Mouse (Mus musculus) lung, adult 2 months (tissue): ENCODE measurements around the gene Ogg1. TPM values are rescaled to one million over a fixed set of nuclear protein-coding genes. Genes with fewer than 3 reads are reported as not detected.

Experiments used
- DNase-seq: peaks from one replicate; pipeline ENCODE4 v3.0.0; 2022
- H3K4me1 ChIP-seq: fragments of 200-500 bp; 2 replicates; pipeline ENCODE4 v1.6.1; 2011; ENCODE audit warnings: low read length; ENCODE audit not compliant: control insufficient read depth, insufficient read depth
- H3K4me3 ChIP-seq: fragments of 200-500 bp; replicated peaks from 2 replicates; pipeline ENCODE3; 2011; ENCODE audit warnings: low read depth, mild to moderate bottlenecking, control low read depth, low read length; ENCODE audit errors: extremely low read depth
- CTCF ChIP-seq: fragments of 200-500 bp; IDR thresholded peaks from 2 replicates; pipeline ENCODE4 v1.5.1; 2011; ENCODE audit warnings: mild to moderate bottlenecking, low read length, control low read depth; ENCODE audit not compliant: insufficient read depth
- POLR2A ChIP-seq: fragments of 200-500 bp; IDR thresholded peaks from 2 replicates; pipeline ENCODE4 v1.6.1; 2011; ENCODE audit warnings: low read depth, mild to moderate bottlenecking, control low read depth, low read length, borderline replicate concordance; ENCODE audit errors: extremely low read depth
- WGBS: fragments of 180-500 bp; shearing (Covaris S2); methylation state at CpG from one replicate; pipeline ENCODE4 v1.1.7; 2018; 5-methylcytosine and 5-hydroxymethylcytosine counted together
- polyA plus RNA-seq: library from polyadenylated mRNA; depleted of rRNA; stranded (reverse); fragments of >200 nt; gene quantifications from 2 replicates; pipeline ENCODE4 v1.2.3, GENCODE M21; 2012

Ogg1 gene
- polyA plus RNA-seq, 1 experiment, result 23.9 TPM

DNA sequence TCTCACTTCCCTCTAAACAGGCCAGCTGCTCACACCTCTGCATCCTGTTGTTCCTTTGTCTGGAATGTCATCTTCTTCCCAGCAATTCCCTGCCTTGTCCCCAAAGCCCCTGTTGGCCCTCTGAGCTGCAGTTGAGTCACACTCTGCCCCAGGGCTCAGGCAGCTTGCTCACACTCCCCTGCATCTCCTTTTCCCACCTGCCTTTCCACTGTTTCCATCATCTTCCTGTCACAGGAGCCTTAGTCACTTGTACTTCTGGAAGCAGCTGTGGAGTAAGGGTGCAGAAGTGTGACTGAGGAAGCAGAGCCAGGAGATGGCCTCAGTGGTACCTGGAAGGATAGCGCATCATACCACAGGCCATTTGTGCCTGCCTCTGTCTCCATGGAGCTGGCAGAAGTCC is 35.5 kb downstream of the Ogg1 start:
- no peaks in the 10 kb centered on the region for H3K4me1 ChIP-seq
- DNase-seq, result no peak
- 100% methylated on average over 1 of the region's 1 CpGs for WGBS
- TF ChIP-seq POLR2A (no peak), CTCF (no peak)
- no peak overlapping the region for H3K4me3 ChIP-seq

DNA sequence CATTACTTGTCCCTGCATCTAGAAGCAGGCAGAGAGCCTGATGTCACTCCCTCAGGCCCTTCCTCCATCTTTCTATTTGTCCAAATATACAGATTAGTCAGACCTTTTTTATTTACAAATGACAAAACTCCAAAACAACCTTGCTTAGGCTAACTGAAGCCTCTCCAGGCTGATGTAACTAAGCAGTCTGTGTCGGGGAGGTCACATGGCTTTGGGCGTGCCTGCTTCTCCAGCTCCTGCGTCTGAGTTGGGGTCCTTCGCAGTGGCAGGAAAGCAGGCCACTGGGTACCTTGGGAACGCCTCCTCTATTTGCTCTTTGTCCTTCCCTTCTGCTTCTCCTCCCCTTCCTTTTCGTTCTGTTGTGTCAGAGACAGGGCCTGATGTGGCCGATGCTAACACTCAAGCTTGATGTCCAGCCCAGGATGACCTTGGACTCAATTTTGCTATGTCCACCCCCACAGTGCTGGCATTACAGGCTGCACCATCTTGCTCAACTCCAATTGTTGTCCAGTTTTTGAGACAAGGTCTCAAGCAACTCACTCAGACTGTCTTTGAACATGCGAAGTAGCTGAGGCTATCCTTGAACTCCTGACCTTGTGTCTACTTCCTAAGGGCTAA is 37.9 kb downstream of the Ogg1 start:
- DNase-seq, result no peak
- Histone ChIP-seq H3K4me1 (no peaks in the 10 kb centered on the region), H3K4me3 (no peak overlapping the region)
- 60% methylated on average over 8 of the region's 8 CpGs for WGBS
- TF ChIP-seq POLR2A (no peak), CTCF (no peak)

DNA sequence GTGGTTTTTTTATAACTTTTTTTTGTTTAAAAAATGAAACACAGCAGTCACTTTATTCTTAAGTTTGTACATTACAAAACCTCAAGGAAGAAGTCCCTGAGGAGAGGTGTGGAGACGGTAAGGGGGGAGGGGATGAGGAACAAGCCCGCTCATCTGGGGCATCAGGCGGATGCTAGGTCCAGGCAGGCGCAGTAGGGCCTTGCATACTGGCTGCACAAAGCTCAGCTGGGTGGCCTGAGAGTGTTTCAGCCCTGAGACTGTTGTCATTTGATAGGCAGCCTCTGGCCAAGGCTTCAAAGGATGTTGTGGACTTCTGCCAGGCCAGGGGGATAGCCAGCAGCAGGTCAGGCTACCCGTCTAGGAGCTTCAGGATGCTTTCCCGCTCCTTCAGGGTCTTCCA is 39.9 kb downstream of the Ogg1 start:
- WGBS, result 91% methylated on average over 6 of the region's 6 CpGs
- no peak for DNase-seq
- Histone ChIP-seq H3K4me1 (no peaks in the 10 kb centered on the region), H3K4me3 (no peak overlapping the region)
- no peak for TF ChIP-seq CTCF
- no peak for TF ChIP-seq POLR2A

- 96% methylated on average over 1 of the region's 1 CpGs for WGBS
- Histone ChIP-seq H3K4me1 (no peaks in the 10 kb centered on the region), H3K4me3 (no peak overlapping the region)
- DNase-seq, result no peak
- TF ChIP-seq CTCF (no peak), POLR2A (no peak)
Measured at GRCm38 (mm10) chr6:113367574-113367973, 40.8 kb downstream of the Ogg1 start.

- Histone ChIP-seq H3K4me1 (no peaks in the 10 kb centered on the region), H3K4me3 (no peak overlapping the region)
- no peak for DNase-seq
- TF ChIP-seq CTCF, result no peak
- no peak for TF ChIP-seq POLR2A
- WGBS, result 93% methylated on average over 7 of the region's 7 CpGs
Measured at GRCm38 (mm10) chr6:113368124-113368523, 41.4 kb downstream of the Ogg1 start.

DNA sequence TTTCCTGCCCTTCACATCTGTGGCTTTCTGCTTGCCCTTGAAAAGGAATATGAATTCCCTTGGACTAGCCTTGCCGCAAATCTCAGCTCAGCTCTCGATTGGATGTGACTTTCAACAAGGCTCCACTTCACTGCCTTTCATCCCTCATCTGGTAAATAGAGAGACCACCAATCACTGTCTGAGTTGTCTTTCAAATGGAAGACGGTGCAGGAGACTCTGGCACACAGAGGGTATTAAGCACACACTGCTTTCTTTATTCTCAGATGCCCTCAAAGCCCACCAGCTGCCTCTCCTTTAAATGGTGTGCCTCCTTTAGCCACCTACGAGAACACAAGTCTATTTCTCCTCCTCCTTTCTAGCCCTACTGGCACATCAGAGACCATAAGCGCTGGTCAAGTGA is 41.8 kb downstream of the Ogg1 start:
- H3K4me1 ChIP-seq, result no peaks in the 10 kb centered on the region
- DNase-seq, result no peak
- 82% methylated on average over 5 of the region's 5 CpGs for WGBS
- TF ChIP-seq POLR2A, result no peak
- no peak for TF ChIP-seq CTCF
- H3K4me3 ChIP-seq, result no peak overlapping the region

DNA sequence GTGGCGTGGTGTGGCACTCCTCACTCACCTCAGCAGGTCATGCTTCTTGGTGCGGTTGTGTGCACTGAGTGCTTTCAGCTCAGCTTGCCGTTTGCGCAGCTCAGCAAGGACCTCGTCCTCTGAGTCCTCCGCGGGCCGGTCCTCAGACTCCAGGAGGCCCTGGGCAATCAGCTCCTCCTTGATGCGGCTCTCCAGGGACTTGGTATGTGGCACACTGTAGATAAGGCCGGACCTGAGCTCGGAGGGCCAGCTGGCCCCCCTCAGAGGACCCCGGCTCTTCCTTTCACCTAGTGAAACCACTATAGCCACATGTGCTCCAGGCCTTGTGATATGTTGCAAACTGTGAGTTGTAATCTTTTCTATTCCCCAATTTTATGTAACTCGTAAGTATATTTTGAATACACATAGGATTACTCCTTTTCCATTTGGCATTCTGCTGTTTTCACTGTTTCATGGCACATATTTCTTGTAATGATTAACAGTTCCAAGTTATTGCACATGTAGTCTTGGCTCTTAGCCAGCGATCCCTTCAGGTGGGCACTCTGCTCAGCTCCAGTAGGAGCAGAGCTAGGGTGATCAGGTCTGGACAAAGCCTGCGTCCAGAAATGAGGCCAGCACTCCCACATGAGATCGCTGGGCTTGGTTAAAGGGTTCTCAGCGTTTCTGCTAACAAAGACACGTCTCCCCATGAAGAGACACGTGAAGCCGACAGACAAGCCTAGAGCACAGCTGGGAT is 43.6 kb downstream of the Ogg1 start:
- H3K4me3 ChIP-seq, result no peak overlapping the region
- DNase-seq, result no peak
- WGBS, result 80% methylated on average over 20 of the region's 20 CpGs
- TF ChIP-seq POLR2A, result no peak
- no peak for TF ChIP-seq CTCF
- no peaks in the 10 kb centered on the region for H3K4me1 ChIP-seq

DNA sequence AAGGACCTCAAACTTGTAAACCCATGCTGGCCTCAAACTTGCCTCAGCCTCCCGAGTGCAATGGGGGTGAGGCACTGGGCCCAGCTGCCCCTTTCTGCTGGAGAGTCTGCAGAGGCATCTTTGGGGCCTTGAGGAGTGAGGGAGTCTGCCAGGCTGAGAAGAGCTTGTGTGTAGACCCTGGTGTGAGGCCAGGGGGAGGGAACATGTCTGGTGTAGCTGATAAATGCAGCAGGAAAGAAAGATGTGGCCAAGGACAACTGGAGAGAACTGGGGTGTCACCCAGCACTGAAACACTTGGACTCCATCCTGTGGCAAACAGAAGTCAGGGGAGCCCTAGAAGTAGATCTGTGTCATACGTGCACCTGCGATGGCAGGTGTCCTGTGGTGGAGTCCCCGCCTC is 46.7 kb downstream of the Ogg1 start:
- TF ChIP-seq POLR2A (no peak), CTCF (no peak)
- Histone ChIP-seq H3K4me1 (no peaks in the 10 kb centered on the region; the same call in 1 of the 2 replicates), H3K4me3 (no peak overlapping the region)
- DNase-seq, result no peak
- WGBS, result 97% methylated on average over 4 of the region's 4 CpGs

- H3K4me3 ChIP-seq, result peak overlapping the region; percentile 89
- DNase-seq, result no peak
- TF ChIP-seq POLR2A, result peak; percentile 25; the same call in 1 of the 2 replicates
- no peak for TF ChIP-seq CTCF
- H3K4me1 ChIP-seq, result peaks cover 9% of the 10 kb centered on the region
- WGBS, result 5% methylated on average over 7 of the region's 7 CpGs
Measured at GRCm38 (mm10) chr6:113377172-113377495, 50.4 kb downstream of the Ogg1 start.

- H3K4me3 ChIP-seq, result peak within 1 kb of the TSS; percentile 89
- peak; percentile 94 for DNase-seq
- H3K4me1 ChIP-seq, result peaks cover 9% of the 10 kb centered on the region
- WGBS, result under 1% methylated on average over 61 of the region's 61 CpGs
- TF ChIP-seq CTCF (no peak), POLR2A (peak; percentile 84; the same call in 1 of the 2 replicates)
Measured at GRCm38 (mm10) chr6:113377496-113378385, 51.0 kb downstream of the Ogg1 start, which contains the start of the genes Tada3 and Arpc4. TSS of gene Tada3 (minus strand) at chr6:113377883. TSS of gene Arpc4 (plus strand) at chr6:113378115.

DNA sequence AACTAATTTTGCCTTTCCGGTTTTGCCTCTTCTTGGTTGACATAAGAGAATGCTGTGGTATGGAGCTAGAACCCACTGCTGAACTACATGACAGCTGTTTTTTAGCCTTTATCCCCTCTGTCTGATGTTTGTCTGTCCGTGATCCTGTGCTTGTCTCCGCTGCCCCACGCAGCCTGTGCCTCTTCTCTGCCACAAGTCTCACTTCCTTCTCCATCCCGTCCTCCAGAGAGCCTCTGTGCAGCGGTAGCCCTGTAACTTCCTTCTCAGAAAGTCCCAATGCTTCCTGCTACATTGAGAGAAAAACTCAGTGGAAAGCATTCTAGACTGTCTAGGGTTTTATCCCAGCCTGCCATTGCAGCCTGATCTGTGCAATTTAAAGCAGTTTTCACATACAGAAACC is 52.5 kb downstream of the Ogg1 start:
- Histone ChIP-seq H3K4me1 (peaks cover 9% of the 10 kb centered on the region), H3K4me3 (peak overlapping the region; percentile 31)
- no peak for TF ChIP-seq CTCF
- no peak for TF ChIP-seq POLR2A
- 42% methylated on average over 6 of the region's 6 CpGs for WGBS
- DNase-seq, result no peak
